Mouse (Mus musculus): ENCODE results near the gene Kcnq2.
A peak's percentile ranks its signal among the peaks of the same experiment; 100 is the strongest.

Kcnq2 gene

DNA sequence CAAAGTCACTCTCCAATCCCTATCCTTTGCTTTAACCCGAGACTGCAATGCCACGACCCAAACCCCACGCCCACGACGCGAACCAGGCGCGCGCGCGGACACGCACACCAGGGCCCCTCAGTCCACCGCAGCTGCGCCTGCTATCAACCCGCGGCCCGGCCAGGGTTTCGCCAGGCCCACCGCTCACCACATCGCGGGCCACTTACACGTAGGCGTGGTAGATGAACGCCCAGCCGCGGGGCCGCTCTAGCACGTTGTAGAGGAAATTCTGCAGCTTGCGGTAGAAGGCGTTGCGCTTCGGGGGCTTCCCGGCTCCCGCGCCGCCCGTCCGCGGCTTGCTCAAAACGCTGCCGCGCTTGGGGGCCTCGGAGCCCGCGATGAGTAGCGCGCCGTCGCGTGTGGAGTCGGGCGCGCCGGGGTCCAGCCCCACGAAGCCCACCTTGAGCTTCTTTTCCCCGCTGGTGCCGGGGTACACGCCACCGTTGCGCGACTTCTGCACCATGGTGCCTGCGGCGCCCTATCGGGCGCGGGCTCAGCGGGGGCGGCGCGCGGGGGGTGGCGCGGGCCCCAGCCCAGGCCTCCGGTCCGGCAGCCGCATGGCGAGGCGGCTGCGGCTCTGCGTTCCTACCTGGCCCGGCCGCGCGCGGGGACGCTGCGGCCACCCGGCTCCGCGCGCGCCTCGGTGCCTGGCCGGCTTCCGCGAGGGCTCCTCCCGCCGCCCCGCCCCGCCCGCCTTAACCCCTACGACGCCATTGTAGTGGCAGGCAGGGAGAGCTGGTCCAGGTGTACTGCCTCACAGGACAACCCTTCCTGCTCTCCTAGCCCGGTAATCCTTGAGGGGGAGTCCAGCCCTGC, at the start of gene Kcnq2:
TSS of gene Kcnq2 (minus strand) at position 710 of the 855 bp plus-strand sequence.
- no peak for DNase-seq (ENCODE audit: low read depth, low spot score)

DNA sequence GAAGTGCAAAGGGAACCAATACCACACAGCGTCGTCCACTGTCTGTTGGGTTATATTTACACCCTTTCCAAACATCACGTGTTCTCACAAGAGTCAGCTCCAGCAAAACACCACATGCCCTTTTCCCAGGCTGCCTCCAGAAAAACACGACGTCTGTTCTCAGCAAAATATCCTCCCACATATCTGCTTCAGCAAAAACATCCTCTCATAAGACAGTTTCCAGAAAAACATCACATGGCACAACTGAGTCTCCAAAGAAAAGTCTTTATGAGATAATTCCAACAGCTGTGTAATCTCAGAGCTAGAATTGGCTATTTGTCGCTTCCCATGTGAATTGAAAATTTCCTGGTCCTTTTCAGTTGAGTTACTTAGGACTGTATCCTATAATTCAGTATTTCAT, 45.8 kb upstream of the Kcnq2 start:
- DNase-seq (ENCODE audit: low read depth, low spot score): no peak

DNA sequence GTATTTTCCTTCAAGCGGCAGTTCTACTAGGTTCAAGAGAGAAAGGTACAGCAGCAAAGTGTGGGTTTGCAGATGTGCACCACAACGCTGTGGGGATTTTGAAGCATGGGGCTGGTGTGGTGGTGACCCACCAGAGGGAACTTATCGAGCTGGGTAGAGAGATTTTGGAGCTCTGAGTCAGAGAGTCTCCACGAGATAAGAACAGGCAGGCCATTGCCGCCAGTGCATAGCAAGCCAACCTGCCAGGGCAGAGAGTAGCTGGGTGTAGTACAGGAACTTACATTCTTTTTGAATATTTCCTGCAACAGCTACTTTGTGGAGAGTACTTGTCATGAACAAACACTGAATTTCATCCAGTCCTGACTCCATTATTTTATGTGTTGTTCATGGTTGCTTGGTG, 43.4 kb upstream of the Kcnq2 start:
- no peak for DNase-seq (ENCODE audit: low read depth, low spot score)

GRCm38 (mm10) chr2:181178015-181178414, 42.9 kb upstream of the Kcnq2 start:
- DNase-seq (ENCODE audit: low read depth, low spot score): no peak

DNA sequence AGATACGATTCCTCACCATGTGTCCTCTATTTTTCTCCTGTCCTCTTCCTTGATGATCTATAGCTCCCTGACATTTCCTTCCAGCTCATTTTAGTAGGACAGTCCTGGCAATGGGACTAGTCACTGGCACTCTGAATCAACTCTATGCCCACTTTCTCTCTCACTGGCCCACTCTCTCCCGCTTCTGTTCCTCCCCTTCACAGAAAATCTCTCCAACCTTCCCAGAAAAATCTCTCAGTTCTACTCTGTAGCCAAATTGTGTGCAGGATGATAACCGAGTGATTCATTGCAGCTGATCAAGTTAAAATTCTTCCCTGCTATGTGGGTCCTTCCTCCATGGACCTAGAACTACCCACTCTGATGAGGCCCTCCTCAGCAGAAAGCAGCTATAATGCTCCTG, 39.5 kb upstream of the Kcnq2 start:
- no peak for DNase-seq (ENCODE audit: low read depth, low spot score)

GRCm38 (mm10) chr2:181166469-181166868, 31.4 kb upstream of the Kcnq2 start:
- no peak for DNase-seq (ENCODE audit: low read depth, low spot score)

DNA sequence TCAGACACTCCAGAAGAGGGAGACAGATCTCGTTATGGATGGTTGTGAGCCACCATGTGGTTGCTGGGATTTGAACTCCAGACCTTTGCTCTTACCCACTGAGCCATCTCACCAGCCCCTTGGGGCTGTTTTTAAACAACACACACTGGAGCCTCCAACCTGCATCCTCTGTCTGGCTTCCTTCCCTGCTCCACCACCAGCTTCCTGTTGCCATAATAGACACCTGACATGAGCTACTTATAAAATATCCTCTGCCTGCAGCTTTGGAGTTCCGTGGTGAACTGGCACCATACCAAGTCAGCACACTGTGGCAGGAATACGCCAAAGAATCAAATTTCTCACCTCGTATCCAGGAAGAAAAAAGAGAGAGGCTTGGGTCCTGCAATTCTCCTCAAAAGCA, 25.7 kb upstream of the Kcnq2 start:
- no peak for DNase-seq (ENCODE audit: low read depth, low spot score)

- DNase-seq (ENCODE audit: low read depth, low spot score): peak; percentile 68
These were observed 24.7 kb upstream of the Kcnq2 start for GRCm38 (mm10) chr2:181159771-181160170.

- DNase-seq (ENCODE audit: low read depth, low spot score): peak; percentile 45
These were observed 24.0 kb upstream of the Kcnq2 start for GRCm38 (mm10) chr2:181159091-181159514.

DNA sequence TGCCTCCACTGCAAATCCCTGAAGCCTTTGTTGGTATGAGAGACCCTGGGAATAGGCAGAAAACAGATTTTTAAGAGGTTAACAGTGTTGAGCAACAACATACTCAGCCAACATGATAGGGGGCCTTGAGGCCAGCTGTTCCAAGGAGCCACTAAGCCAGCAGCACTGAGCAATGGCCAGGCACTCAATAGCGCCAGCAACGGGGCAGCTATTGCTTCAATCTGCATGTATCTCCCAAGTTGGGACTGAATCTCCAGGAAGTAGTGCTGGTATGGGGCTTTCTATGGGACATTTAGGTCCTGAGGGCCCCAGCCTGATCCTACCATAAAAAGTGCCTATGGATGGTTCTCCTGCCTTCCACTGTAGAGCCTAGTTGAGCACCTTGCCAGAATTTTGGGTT, 23.4 kb upstream of the Kcnq2 start:
- no peak for DNase-seq (ENCODE audit: low read depth, low spot score)

DNA sequence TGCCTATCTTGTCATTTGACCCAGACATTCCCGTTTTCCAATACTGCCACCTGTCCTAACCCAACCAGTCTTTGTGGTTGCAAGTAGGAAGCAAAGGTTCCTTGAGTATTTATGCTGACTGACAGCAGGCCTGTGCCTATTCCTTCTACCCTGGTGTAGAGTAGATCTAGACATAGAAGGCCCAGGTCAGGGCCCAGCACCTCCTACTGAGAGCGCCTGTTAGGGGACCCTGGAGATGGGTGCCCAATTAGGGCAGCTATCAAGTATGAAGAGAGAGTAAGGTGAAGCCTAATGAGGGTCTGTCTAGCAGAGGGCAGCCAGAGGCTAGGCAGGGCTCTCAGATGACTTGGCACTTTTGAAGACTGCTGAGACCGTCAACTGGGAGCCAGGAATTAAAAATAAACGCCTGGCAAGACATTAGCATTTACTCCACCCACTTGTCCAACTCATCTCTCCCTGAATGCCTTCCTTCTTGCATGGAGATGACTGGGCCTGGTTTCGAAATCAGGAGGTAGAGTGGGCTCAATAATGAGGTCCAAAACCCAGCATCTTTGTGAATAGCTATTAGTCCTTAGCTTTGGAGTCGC, 22.7 kb upstream of the Kcnq2 start:
- no peak for DNase-seq (ENCODE audit: low read depth, low spot score)

DNA sequence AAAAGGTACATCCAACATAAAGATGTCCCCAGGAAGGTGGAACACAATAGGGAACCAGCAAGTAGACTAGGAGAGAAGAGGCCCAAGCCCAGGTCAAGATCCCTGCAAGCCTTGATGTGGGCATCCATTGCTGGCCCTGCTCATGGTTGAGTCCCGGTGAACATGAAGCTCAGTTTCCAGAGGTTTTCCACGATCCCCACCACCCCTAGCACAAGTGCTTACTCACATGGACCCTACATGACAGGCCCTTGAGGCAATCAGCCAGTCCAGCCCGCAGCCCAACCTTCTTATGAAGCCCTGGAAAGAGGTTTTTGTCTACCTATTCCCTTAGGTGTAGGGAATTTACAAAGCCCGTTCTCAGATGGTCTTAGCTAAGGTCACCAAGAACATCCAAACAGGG, 22.1 kb upstream of the Kcnq2 start:
- DNase-seq (ENCODE audit: low read depth, low spot score): no peak

- no peak for DNase-seq (ENCODE audit: low read depth, low spot score)
These were observed 21.4 kb upstream of the Kcnq2 start, which contains the start of gene Eef1a2 for GRCm38 (mm10) chr2:181156248-181157121. Gene Eef1a2, minus strand, starts transcription at chr2:181157014.

- no peak for DNase-seq (ENCODE audit: low read depth, low spot score)
These were observed 20.7 kb upstream of the Kcnq2 start for GRCm38 (mm10) chr2:181155801-181156200.

GRCm38 (mm10) chr2:181154831-181155415, 19.8 kb upstream of the Kcnq2 start:
- DNase-seq (ENCODE audit: low read depth, low spot score): no peak

DNA sequence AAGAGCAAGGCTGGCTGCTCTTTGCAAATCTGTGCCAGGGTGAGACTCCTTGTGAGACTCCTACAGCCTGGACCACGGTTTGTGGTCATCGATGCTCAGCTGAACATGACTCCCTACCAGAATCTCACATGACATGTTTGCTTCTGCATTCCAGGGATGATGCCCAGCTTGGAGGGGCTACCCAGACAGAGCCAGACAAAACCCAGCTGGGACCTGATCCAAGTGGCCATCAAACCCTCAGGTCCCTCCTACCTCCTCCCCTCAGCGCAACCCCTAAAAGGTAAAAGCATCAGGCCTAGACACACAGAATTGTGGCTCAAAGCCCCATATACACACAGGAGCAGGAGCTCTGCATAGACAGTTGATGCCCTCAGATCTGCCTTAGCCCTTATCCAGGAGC, 19.3 kb upstream of the Kcnq2 start:
- no peak for DNase-seq (ENCODE audit: low read depth, low spot score)

GRCm38 (mm10) chr2:181153837-181154236, 18.7 kb upstream of the Kcnq2 start:
- DNase-seq (ENCODE audit: low read depth, low spot score): no peak

DNA sequence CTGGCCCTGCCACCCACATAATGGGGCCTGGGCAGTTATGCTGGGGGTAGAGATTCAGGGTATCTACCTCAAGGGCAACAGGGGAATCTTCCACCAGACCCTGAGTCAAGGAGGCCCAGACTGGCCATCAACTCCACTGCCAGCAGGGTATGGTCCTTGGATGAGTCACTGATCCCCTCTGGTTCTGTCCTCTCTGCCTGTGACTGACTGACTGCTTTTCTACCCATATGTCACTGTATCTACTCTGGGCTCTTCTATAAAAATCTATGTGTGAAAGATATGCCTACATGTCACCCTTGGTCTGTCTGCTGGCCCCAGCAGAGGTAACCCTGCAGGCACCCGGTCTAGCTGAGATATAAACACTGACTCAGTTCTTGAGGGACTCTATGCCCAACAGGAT, 18.0 kb upstream of the Kcnq2 start:
- DNase-seq (ENCODE audit: low read depth, low spot score): no peak

DNA sequence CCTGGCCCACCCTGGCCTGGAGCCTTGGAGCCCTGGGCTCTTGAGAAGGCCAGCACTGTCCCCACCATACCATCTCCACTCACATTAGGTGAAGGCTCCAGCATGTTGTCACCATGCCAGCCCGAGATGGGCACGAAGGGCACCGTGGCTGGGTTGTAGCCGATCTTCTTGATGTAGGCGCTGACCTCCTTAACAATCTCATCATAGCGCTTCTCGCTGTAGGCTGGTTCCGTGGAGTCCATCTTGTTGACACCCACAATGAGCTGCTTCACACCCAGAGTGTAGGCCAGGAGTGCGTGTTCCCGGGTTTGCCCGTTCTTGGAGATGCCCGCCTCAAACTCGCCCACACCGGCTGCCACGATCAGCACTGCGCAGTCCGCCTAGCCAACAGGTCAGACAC, 17.6 kb upstream of the Kcnq2 start:
- DNase-seq (ENCODE audit: low read depth, low spot score): no peak

- no peak for DNase-seq (ENCODE audit: low read depth, low spot score)
These were observed 15.2 kb upstream of the Kcnq2 start for GRCm38 (mm10) chr2:181150281-181150680.

GRCm38 (mm10) chr2:181148318-181148955, 13.3 kb upstream of the Kcnq2 start:
- no peak for DNase-seq (ENCODE audit: low read depth, low spot score)

All from brain, embryonic 18.5 days (tissue).